Mouse (Mus musculus) heart, postnatal 0 days (tissue): ENCODE measurements around the gene Cdk17.

Experiments used
- CTCF ChIP-seq: IDR thresholded peaks from 2 replicates; pipeline ENCODE4 v1.5.1; 2016; ENCODE audit warnings: antibody characterized with exemption, control low read depth, low read depth
- EP300 ChIP-seq: IDR thresholded peaks from 2 replicates; pipeline ENCODE4 v1.6.1; 2016; ENCODE audit warnings: antibody characterized with exemption, low read depth

GRCm38 (mm10) chr10:93151775-93152174, 8.9 kb upstream of the Cdk17 start:
- TF ChIP-seq EP300 (no peak), CTCF (no peak)
